Mouse (Mus musculus) embryonic facial prominence, embryonic 12.5 days (tissue): Measurements from ENCODE around the gene Adamts17. TPM values are rescaled to one million over a fixed set of nuclear protein-coding genes. Genes with fewer than 3 reads are reported as not detected.
A peak's percentile ranks its signal among the peaks of the same experiment; 100 is the strongest.

ENCODE experiments used
- ATAC-seq: fragments of 200-750 bp; cut with Nextera tagmentation; 2 replicates; pipeline ENCODE4 v1.8.0; 2017; ENCODE audit not compliant: insufficient number of reproducible peaks, insufficient read depth, low FRiP score, low TSS enrichment
- H3K27ac ChIP-seq: fragments of 300-500 bp; sonication (generic); 2 replicates; pipeline ENCODE4 v1.5.1; 2016; ENCODE audit warnings: mild to moderate bottlenecking
- H3K27me3 ChIP-seq: fragments of 300-500 bp; sonication (generic); 2 replicates; pipeline ENCODE4 v1.6.1; 2016; ENCODE audit warnings: mild to moderate bottlenecking, moderate library complexity
- H3K36me3 ChIP-seq: fragments of 300-500 bp; sonication (generic); 2 replicates; pipeline ENCODE4 v1.6.1; 2016; ENCODE audit warnings: mild to moderate bottlenecking
- H3K4me1 ChIP-seq: fragments of 300-500 bp; sonication (generic); 2 replicates; pipeline ENCODE4 v1.6.1; 2016
- H3K4me2 ChIP-seq: fragments of 300-500 bp; sonication (generic); replicated peaks from 2 replicates; pipeline ENCODE4 v1.6.1; 2016; ENCODE audit warnings: mild to moderate bottlenecking, moderate library complexity
- H3K4me3 ChIP-seq: fragments of 300-500 bp; sonication (generic); 2 replicates; pipeline ENCODE4 v1.5.1; 2016; ENCODE audit warnings: mild to moderate bottlenecking
- H3K9ac ChIP-seq: fragments of 300-500 bp; sonication (generic); 2 replicates; pipeline ENCODE4 v1.6.1; 2016; ENCODE audit warnings: mild to moderate bottlenecking, moderate library complexity
- H3K9me3 ChIP-seq: fragments of 300-500 bp; sonication (generic); 2 replicates; pipeline ENCODE4 v1.6.1; 2016; ENCODE audit warnings: mild to moderate bottlenecking, moderate library complexity
- WGBS: fragments of 180-500 bp; shearing (Covaris S2); methylation state at CpG from one replicate; pipeline ENCODE4 v1.1.7; 2016; 5-methylcytosine and 5-hydroxymethylcytosine counted together
- polyA plus RNA-seq: library from polyadenylated mRNA; unstranded; fragments of >200 nt; fragmentation: Nextera tagmentation; extraction: Ambion mirVana; gene quantifications from 2 replicates; pipeline ENCODE4 v1.2.1, GENCODE M21; 2016

Gene Adamts17
- polyA plus RNA-seq, 1 experiment from 2014 or later: 13.8 TPM

DNA sequence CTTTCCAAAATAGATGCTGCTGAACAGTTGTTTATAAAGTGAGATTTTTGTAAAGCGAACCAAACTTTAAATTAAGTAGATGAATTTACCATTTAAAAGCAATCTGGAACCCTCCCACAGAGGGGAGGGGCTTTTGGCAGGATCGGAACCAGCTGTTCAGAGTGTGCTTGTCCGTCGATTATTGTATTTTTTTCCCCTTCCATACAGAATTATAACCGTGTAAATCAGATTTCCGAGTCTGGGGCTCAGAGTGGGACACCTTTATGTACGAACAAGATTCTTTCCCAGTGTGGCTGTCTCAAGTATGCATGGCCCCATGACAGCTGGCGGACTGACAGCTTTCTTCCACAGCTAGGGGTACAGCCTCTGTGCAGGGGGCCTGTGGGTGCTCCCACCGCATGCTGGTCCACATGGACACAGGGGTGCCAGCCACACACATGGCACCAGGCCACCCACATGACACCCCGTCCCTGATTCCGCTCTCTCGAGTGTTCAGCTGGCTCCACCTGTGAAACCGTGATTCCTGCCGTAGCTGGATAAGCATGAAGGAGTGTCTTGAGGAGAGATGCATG is 32.5 kb downstream of the Adamts17 start:
- Histone ChIP-seq H3K4me1 (peaks cover 30% of the 10 kb centered on the region), H3K27ac (peak overlapping the region; percentile 46), H3K4me3 (no peak overlapping the region), H3K4me2 (no peak overlapping the region; the same call in 1 of the 2 replicates), H3K9ac (no peak overlapping the region), H3K36me3 (no peaks in the 10 kb centered on the region), H3K27me3 (no peaks in the 10 kb centered on the region), H3K9me3 (no peaks in the 10 kb centered on the region)
- no peak for ATAC-seq
- WGBS: 65% methylated on average over 14 of the region's 14 CpGs

DNA sequence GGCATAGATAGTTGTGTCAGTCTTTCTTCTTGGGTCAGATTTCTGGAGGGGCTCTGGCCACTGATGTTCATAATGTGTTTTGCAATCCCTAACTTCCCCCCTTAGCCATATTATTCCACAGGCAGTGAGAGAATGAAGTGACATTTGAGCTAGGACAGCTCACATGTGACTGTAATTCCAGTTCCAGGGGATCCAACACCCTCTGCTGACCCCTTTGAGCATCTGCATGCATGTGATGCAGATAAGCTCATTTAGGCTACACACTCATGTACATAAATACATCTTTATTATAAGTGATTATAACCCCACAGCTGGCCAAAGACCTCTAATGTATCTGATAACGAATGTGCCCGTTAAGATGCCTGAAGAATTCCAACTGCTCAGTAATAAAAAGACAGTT is 33.7 kb downstream of the Adamts17 start:
- H3K27me3 ChIP-seq: no peaks in the 10 kb centered on the region
- H3K4me1 ChIP-seq: peaks cover 21% of the 10 kb centered on the region; the same call in 1 of the 2 replicates
- H3K27ac ChIP-seq: no peak overlapping the region
- H3K4me3 ChIP-seq: no peak overlapping the region
- H3K36me3 ChIP-seq: no peaks in the 10 kb centered on the region
- no peak overlapping the region for H3K4me2 ChIP-seq
- H3K9ac ChIP-seq: no peak overlapping the region
- 79% methylated on average over 2 of the region's 2 CpGs for WGBS
- ATAC-seq: no peak
- H3K9me3 ChIP-seq: no peaks in the 10 kb centered on the region

DNA sequence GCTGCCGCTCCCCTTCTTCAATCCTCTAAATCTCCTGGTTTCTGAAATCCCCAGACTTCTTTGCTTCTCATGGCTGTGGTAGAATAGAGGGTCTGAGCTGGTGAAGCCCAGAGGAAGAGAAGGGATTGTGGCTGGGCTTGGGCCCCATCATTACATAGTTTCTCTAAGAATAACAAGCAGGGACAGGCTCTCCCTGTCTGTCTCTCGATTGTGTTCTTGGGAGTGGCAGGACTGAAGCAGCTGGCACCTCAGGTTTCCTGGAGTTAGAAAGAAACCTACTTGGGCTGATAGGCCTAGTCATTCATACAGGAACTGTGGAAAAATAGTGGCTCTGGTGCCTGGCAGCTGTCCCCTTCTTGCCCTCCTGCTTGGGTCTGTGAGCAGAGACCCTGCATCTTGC is 51.9 kb downstream of the Adamts17 start:
- no peak overlapping the region for H3K9ac ChIP-seq
- peaks cover 17% of the 10 kb centered on the region; the same call in 1 of the 2 replicates for H3K36me3 ChIP-seq
- 0 out of 2 replicates have a peak, but pooled peaks cover 7% of the 10 kb centered on the region for H3K4me1 ChIP-seq
- H3K27ac ChIP-seq: peak overlapping the region; percentile 60; the same call in 1 of the 2 replicates
- no peak overlapping the region for H3K4me2 ChIP-seq
- H3K9me3 ChIP-seq: no peaks in the 10 kb centered on the region
- H3K27me3 ChIP-seq: no peaks in the 10 kb centered on the region
- ATAC-seq: no peak
- H3K4me3 ChIP-seq: no peak overlapping the region
- WGBS: 63% methylated on average over 2 of the region's 2 CpGs

DNA sequence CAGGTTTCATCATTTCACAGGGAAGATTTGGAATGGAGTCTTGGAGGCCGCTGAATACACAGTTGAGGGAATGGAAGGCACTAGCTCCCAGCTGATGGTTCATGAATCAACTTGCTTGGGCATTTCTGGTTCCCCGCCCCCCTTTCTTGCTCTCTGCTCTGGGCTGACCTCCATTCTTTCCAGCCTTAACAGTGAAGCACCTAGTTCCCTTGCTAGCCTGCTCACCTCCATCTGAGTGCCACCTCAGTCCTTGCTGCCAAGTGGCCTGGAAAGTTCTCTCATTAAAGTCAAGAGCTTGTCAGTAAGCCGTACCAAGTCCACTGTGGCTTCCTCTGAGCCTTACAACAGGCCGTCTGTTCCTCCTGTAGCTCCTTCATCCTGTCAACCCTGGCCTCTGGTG is 52.6 kb downstream of the Adamts17 start:
- Histone ChIP-seq H3K9me3 (no peaks in the 10 kb centered on the region), H3K9ac (no peak overlapping the region), H3K4me1 (0 out of 2 replicates have a peak, but pooled peaks cover 7% of the 10 kb centered on the region), H3K4me3 (no peak overlapping the region), H3K27ac (no peak overlapping the region), H3K4me2 (no peak overlapping the region), H3K36me3 (peaks cover 17% of the 10 kb centered on the region; the same call in 1 of the 2 replicates), H3K27me3 (no peaks in the 10 kb centered on the region)
- 74% methylated on average over 4 of the region's 4 CpGs for WGBS
- ATAC-seq: no peak

DNA sequence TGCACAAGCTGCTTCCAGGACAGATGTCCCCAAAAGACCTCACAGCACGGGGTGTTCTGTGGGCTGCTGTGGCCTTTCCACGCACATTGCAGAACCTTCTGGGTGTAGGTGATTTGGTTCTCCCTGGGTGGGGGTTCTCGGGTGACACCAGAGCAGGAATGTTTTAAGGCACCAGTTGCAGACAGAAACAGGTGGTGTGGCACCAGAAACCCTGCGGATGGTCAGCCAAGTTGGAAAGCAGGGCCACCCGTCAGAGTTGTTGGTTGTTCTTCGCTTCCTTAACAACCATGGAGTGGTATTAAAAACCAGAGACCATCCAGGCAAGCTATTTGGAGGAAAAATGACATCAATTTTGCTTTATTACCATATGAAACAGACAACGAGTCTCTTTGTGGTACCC is 62.8 kb downstream of the Adamts17 start:
- Histone ChIP-seq H3K4me3 (no peak overlapping the region), H3K9me3 (no peaks in the 10 kb centered on the region), H3K27me3 (no peaks in the 10 kb centered on the region), H3K4me2 (no peak overlapping the region), H3K9ac (no peak overlapping the region), H3K36me3 (no peaks in the 10 kb centered on the region), H3K27ac (no peak overlapping the region), H3K4me1 (no peaks in the 10 kb centered on the region; the same call in 1 of the 2 replicates)
- WGBS: 82% methylated on average over 7 of the region's 7 CpGs
- no peak for ATAC-seq

DNA sequence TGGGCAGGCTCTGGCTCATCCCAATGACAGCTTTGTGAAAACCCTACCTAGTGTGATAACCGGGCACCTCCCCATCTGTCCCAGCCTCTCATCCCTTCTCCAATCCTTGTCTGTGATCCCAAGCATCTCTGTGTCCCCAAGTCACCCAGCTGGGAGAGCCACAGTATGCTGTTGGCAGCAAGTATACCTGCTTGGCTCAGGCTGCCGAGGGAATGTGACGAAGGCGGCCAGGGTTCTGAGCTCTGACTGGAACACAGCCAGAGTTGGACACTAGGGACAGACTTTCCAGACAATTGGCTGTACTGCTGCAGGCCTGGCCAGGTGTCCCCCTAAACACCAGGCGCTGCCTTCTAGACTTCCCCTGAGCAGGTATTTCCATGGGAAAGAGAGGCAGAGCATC is 63.5 kb downstream of the Adamts17 start:
- ATAC-seq: no peak
- WGBS: 79% methylated on average over 5 of the region's 5 CpGs
- Histone ChIP-seq H3K9ac (no peak overlapping the region), H3K4me2 (no peak overlapping the region), H3K36me3 (no peaks in the 10 kb centered on the region), H3K4me3 (no peak overlapping the region), H3K9me3 (no peaks in the 10 kb centered on the region), H3K27me3 (no peaks in the 10 kb centered on the region), H3K4me1 (no peaks in the 10 kb centered on the region; the same call in 1 of the 2 replicates), H3K27ac (no peak overlapping the region)

DNA sequence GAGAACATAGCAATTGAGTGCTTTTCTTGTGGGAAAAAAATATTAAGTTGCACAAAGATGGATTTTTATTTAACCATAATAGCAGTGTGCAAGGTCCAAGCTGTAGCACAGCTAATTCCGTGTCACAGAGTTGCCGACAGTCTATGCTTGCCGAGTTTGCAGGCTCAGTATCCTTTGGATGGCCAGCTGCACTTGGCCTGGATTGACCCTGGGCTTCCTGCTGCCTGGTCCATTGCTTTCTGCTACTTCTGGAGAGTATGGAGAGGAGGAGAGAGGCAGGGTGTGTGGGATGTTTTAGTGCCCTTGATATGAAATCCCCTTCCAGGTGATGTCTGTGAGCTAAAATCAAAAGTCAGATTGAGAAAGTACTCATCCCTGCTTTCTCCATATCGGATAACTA is 66.4 kb downstream of the Adamts17 start:
- no peak overlapping the region for H3K27ac ChIP-seq
- peaks cover 11% of the 10 kb centered on the region; the same call in 1 of the 2 replicates for H3K36me3 ChIP-seq
- no peaks in the 10 kb centered on the region for H3K9me3 ChIP-seq
- no peak for ATAC-seq
- no peak overlapping the region for H3K4me2 ChIP-seq
- no peak overlapping the region for H3K9ac ChIP-seq
- H3K27me3 ChIP-seq: no peaks in the 10 kb centered on the region
- WGBS: 79% methylated on average over 4 of the region's 4 CpGs
- no peaks in the 10 kb centered on the region; the same call in 1 of the 2 replicates for H3K4me1 ChIP-seq
- H3K4me3 ChIP-seq: no peak overlapping the region

DNA sequence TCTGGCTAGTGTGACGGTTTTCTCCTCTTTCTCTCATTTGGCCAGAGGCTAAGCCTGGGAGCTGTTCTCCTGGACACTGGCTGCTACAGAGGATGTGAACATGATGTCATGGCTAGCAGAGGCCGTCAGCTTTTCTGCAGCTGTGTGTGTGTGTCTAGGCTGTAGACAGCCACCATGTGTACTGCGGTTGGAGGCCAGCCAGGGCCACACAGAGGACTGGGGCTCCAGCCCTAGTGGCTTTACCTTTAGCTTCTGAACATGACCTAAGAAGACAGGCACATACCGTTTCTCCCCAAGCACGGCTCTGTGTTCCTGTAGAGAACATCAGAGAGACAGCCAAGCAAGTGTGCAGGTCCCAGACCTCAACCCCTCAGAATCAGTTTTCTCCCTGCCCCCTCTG is 73.3 kb downstream of the Adamts17 start:
- Histone ChIP-seq H3K4me3 (no peak overlapping the region), H3K4me2 (no peak overlapping the region), H3K27ac (0 out of 2 replicates have a peak overlapping the region, but pooled peaks have one; percentile 47), H3K9me3 (no peaks in the 10 kb centered on the region), H3K36me3 (peaks cover 11% of the 10 kb centered on the region; the same call in 1 of the 2 replicates), H3K9ac (no peak overlapping the region), H3K4me1 (0 out of 2 replicates have a peak, but pooled peaks cover 5% of the 10 kb centered on the region), H3K27me3 (no peaks in the 10 kb centered on the region)
- 37% methylated on average over 5 of the region's 5 CpGs for WGBS
- peak; percentile 67; the same call in 1 of the 2 replicates for ATAC-seq

DNA sequence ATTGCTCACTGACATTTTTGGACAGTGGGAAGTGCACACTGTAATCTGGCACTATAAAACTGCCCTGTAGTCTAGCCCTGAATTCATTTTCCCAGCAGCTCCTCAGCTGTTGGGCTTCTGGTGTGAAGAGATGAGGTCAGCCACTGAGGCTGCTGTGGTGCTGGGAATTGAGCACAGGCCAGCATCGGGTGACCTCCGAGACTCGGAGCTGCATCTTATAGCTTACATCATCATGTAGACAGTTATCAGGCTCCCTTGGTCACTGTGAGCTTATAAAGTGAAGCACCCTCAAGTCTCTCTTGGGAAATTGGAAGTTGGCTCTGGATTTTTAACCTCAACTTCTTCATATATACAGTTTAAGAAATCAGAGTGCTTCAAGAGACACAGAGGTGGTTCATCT is 84.1 kb downstream of the Adamts17 start:
- ATAC-seq: no peak
- H3K36me3 ChIP-seq: no peaks in the 10 kb centered on the region
- WGBS: 87% methylated on average over 3 of the region's 3 CpGs
- no peaks in the 10 kb centered on the region for H3K27me3 ChIP-seq
- no peak overlapping the region for H3K4me3 ChIP-seq
- H3K9ac ChIP-seq: no peak overlapping the region
- H3K4me2 ChIP-seq: no peak overlapping the region
- H3K9me3 ChIP-seq: no peaks in the 10 kb centered on the region
- H3K4me1 ChIP-seq: no peaks in the 10 kb centered on the region
- H3K27ac ChIP-seq: no peak overlapping the region

DNA sequence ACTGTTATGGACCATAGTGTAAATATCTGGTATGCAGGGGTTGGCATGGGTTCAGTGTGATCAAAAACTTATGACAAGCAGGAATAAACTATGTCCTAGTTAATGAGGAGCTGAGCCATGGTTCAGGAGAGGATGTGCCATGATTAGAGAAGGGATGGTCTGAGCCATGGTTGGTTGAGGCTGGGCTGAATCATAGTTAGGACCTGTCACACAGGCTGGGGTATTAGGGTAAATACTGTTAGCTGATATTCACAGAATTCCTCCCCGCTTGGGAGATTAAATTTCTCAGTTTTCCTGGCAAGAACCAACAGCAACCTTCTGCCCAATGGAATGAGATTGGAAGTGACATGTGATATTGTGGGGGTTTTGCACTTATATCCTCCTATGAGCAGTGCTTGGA is 84.6 kb downstream of the Adamts17 start:
- no peak overlapping the region for H3K4me3 ChIP-seq
- H3K9me3 ChIP-seq: no peaks in the 10 kb centered on the region
- ATAC-seq: no peak
- no peak overlapping the region for H3K4me2 ChIP-seq
- H3K27ac ChIP-seq: no peak overlapping the region
- no peaks in the 10 kb centered on the region for H3K36me3 ChIP-seq
- 58% methylated on average over 1 of the region's 1 CpGs for WGBS
- H3K27me3 ChIP-seq: no peaks in the 10 kb centered on the region
- no peaks in the 10 kb centered on the region for H3K4me1 ChIP-seq
- no peak overlapping the region for H3K9ac ChIP-seq

DNA sequence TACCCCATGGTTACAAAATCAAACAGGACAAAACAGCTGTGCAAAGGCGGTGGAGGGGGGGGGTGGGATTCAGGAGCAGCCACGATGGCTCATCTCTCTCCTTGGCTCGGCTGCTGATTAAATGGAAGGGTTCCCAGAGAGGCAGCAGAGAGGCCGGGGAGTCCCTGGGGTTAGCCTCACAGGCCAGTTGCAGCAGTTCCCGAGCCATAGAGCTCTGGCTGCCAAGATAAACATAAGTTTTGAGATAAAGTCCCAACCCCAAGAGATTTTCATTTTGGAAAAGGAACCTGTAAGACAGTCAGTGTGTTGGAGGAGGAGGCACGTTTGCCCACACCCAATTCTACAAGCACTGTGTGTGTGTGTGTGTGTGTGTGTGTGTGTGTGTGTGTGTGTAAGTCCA is 89.7 kb downstream of the Adamts17 start:
- 60% methylated on average over 6 of the region's 6 CpGs for WGBS
- ATAC-seq: no peak
- no peak overlapping the region for H3K4me2 ChIP-seq
- no peaks in the 10 kb centered on the region for H3K4me1 ChIP-seq
- H3K27me3 ChIP-seq: no peaks in the 10 kb centered on the region
- H3K9me3 ChIP-seq: no peaks in the 10 kb centered on the region
- H3K4me3 ChIP-seq: no peak overlapping the region
- H3K27ac ChIP-seq: no peak overlapping the region
- H3K36me3 ChIP-seq: no peaks in the 10 kb centered on the region
- no peak overlapping the region for H3K9ac ChIP-seq

DNA sequence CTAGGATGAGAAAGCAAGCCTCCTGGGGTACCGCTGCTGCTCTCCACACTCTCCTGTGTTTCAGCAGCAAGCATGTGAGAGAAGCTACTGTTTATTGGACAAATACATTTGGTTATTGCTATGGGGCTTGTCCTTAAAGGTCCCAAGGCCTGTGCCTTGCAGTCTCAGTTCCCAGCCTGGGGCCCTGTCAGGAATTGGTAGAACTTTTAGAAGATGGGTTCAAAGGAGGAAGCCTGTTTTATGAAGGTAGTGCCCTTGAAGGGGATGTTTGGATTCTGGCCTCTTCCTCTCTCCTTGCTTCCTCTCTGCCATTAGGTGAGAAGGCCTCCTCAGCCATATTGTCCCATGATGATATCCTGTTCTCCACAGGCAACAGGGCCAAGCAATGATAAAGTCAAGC is 91.8 kb downstream of the Adamts17 start:
- no peaks in the 10 kb centered on the region for H3K27me3 ChIP-seq
- no peaks in the 10 kb centered on the region for H3K36me3 ChIP-seq
- H3K4me3 ChIP-seq: no peak overlapping the region
- 89% methylated on average over 1 of the region's 1 CpGs for WGBS
- no peak overlapping the region for H3K4me2 ChIP-seq
- peaks cover 7% of the 10 kb centered on the region; the same call in 1 of the 2 replicates for H3K4me1 ChIP-seq
- no peak overlapping the region for H3K9ac ChIP-seq
- no peak for ATAC-seq
- H3K9me3 ChIP-seq: no peaks in the 10 kb centered on the region
- H3K27ac ChIP-seq: no peak overlapping the region
